Mouse (Mus musculus): Measurements from ENCODE around the gene Rasgrp2. TPM values are rescaled to one million over a fixed set of nuclear protein-coding genes. Genes with fewer than 3 reads are reported as not detected.
A peak's percentile ranks its signal among the peaks of the same experiment; 100 is the strongest.

The Rasgrp2 gene
- total RNA-seq, 1 experiment from 2014 or later, result 116 TPM

- ATAC-seq (replicated peaks; ENCODE audit: low read depth, poor library complexity, severe bottlenecking), result no peak
Measured at GRCm38 (mm10) chr19:6381238-6381637, 17.9 kb upstream of the Rasgrp2 start.

- no peak for ATAC-seq (replicated peaks; ENCODE audit: low read depth, poor library complexity, severe bottlenecking)
Measured at GRCm38 (mm10) chr19:6382323-6382924, 16.7 kb upstream of the Rasgrp2 start.

GRCm38 (mm10) chr19:6383470-6383869 is 15.7 kb upstream of the Rasgrp2 start:
- ATAC-seq (replicated peaks; ENCODE audit: low read depth, poor library complexity, severe bottlenecking), result no peak

DNA sequence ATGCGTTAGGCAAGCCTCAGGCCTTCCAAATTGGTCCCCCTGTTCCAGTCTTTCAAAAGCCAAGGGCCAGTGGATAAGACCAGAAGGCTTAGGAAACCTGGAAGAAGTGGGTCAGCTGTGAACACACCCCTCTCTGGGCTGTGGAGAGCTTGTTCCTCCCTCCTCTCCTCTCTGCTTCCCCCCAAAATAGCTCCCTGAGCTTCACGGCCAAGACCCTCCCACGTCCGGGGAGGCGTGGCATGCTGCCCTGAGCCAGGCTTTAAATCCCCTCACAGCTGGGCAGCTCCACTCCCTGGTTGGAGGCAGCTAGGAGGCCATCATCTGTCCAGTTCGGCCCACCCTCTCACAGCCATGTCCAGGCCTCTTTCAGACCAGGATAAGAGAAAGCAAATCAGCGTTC is 15.0 kb upstream of the Rasgrp2 start, which contains the start of gene Pygm:
Pygm (plus strand) TSS at position 272 of the 400 bp plus-strand sequence.
- ATAC-seq (replicated peaks; ENCODE audit: low read depth, poor library complexity, severe bottlenecking), result peak; percentile 43

- no peak for ATAC-seq (replicated peaks; ENCODE audit: low read depth, poor library complexity, severe bottlenecking)
Measured at GRCm38 (mm10) chr19:6384954-6385353, 14.2 kb upstream of the Rasgrp2 start.

- no peak for ATAC-seq (replicated peaks; ENCODE audit: low read depth, poor library complexity, severe bottlenecking)
Measured at GRCm38 (mm10) chr19:6385419-6385818, 13.7 kb upstream of the Rasgrp2 start.

- no peak for ATAC-seq (replicated peaks; ENCODE audit: low read depth, poor library complexity, severe bottlenecking)
Measured at GRCm38 (mm10) chr19:6385821-6386220, 13.3 kb upstream of the Rasgrp2 start.

- no peak for ATAC-seq (replicated peaks; ENCODE audit: low read depth, poor library complexity, severe bottlenecking)
Measured at GRCm38 (mm10) chr19:6386234-6386633, 12.9 kb upstream of the Rasgrp2 start.

- no peak for ATAC-seq (replicated peaks; ENCODE audit: low read depth, poor library complexity, severe bottlenecking)
Measured at GRCm38 (mm10) chr19:6388006-6388405, 11.1 kb upstream of the Rasgrp2 start.

- ATAC-seq (replicated peaks; ENCODE audit: low read depth, poor library complexity, severe bottlenecking), result 0 out of 2 replicates have a peak, but pooled peaks have one; percentile 26
Measured at GRCm38 (mm10) chr19:6389803-6390202, 9.3 kb upstream of the Rasgrp2 start.

DNA sequence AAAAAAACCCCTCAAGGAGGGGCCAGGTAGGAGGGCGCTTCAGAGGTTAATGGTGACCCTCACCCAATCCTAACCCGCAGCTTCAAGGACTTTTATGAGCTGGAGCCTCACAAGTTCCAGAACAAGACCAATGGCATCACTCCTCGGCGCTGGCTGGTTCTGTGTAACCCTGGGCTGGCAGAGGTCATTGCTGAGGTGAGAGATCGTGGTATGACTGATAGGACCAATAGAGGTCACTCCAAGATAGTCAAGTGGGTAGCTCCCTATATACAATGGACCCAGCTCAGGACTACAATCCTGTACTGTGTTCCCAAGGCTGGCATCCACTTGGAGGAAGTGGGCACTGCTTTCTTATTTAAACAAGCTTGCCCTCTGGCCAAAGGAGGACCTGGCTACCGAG is 8.9 kb upstream of the Rasgrp2 start:
- no peak for ATAC-seq (replicated peaks; ENCODE audit: low read depth, poor library complexity, severe bottlenecking)

DNA sequence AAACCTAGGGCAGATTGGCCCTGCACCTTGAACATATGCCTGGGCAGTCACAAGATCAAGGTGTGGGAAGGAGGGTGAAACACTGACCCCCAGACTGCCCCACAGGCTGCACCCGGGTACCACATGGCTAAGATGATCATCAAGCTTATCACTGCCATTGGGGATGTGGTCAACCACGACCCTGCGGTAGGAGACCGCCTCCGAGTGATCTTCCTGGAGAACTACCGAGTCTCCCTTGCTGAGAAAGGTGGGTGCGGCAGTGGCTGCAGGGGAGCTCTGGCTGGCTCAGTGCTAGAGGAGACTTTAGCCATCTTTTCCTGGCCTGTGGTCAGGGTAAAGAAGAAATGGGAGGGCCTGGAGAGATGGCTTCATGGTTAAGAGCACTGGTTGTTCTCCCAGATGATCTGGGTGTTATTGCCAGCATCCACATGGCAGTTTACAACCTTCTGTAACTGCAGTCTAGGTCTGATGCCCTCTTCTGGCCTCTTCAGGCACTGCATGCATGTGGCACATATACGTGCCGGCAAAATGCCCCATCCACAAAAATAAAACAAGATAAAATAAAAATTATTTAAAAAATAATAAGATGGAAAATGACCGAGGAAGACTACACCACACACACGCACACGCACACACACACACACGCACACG is 6.3 kb upstream of the Rasgrp2 start:
- ATAC-seq (replicated peaks; ENCODE audit: low read depth, poor library complexity, severe bottlenecking), result peak; percentile 46

DNA sequence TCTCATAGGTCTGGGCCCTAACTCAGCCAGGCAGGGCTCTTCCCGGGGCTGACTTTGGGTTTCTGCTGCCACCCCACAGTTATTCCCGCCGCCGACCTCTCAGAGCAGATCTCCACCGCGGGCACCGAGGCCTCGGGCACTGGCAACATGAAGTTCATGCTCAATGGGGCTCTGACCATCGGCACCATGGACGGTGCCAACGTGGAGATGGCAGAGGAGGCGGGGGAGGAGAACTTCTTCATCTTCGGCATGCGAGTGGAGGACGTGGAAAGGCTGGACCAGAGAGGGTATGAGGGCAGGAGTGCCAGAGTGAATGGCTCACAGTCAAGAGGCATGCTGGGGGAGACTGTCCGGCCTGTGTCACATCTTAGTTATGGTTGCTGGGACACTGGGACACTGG is 5.5 kb upstream of the Rasgrp2 start:
- ATAC-seq (replicated peaks; ENCODE audit: low read depth, poor library complexity, severe bottlenecking), result no peak

DNA sequence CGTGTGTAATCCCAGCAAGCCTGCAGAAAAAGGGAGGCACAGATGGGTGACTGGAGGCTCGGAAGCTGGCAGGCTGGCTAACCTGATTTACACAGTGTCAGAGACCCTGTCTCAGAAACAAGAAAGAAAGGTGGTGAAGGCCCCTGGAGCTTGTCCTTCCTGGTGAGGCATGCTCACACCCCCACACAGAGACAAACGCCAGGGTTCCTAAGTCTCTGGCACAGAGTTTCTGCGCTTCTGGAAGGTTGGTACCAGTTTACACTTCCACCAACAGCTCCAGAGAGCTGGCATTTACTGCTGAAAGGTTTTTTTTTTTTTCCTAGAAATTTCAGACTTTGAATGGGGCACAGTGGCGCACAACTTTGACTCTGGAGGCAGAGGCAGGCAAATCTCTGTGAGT is 2.9 kb upstream of the Rasgrp2 start:
- ATAC-seq (replicated peaks; ENCODE audit: low read depth, poor library complexity, severe bottlenecking), result no peak

GRCm38 (mm10) chr19:6397582-6398249 is 1.4 kb upstream of the Rasgrp2 start:
- ATAC-seq (replicated peaks; ENCODE audit: low read depth, poor library complexity, severe bottlenecking), result no peak

GRCm38 (mm10) chr19:6398447-6399284 is 474 bp upstream of the Rasgrp2 start:
- peak; percentile 45 for ATAC-seq (replicated peaks; ENCODE audit: low read depth, poor library complexity, severe bottlenecking)

DNA sequence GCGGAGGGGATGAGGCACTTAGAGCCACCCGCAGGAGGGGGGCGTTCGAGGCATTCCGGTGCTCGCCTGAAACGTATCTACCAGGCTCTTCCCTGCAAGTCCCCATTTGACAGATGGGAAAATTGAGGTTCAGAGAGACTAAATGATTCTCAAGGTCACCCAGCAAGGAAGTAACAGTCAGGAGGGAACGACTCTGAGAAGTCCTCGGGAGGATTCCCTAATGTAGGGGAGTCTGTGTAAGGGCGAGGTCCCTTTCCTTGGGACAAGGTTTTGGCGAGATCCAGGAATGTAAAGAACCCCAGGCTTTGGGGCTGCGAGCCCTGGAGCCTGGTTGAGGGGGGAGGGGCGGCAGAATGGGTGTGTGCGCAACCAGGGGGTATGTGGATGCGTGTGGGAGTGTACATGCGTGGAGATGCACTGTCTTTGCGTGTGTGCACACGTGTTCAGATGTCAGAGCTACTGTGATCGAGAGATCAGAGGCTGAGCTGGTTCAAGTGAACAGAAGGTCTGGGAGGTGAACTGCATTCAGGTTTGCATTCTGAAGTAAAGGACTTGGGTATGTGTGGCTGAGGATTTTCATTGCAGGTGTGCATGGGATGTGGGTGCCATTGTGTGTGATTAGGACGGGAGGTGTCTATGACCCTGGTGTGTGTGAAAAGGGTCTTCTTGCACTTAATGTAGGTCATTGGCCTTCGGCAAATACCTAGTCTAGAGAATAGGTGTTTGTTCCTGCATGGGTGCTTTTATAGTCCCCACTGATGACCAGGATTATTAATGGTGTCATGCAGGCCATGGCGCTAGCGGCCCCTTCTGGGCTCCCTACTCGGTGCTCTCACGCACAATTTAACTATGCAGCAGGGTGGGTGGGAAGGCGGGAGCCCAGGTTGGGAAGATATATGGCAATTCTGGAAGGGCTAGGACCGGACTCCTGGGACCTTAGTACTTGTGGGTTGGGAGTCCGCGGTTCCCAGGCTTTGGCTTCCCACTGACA is 1.3 kb downstream of the Rasgrp2 start:
- ATAC-seq (replicated peaks; ENCODE audit: low read depth, poor library complexity, severe bottlenecking), result no peak

- peak; percentile 61 for ATAC-seq (replicated peaks; ENCODE audit: low read depth, poor library complexity, severe bottlenecking)
Measured at GRCm38 (mm10) chr19:6401131-6401815, 2.1 kb downstream of the Rasgrp2 start.

GRCm38 (mm10) chr19:6401951-6402350 is 2.8 kb downstream of the Rasgrp2 start:
- no peak for ATAC-seq (replicated peaks; ENCODE audit: low read depth, poor library complexity, severe bottlenecking)

Measured in common myeloid progenitor, adult 5-6 weeks (primary cell).